Mouse (Mus musculus) kidney, postnatal 36 days (tissue): ENCODE results near the gene Etfa.

Experiments
- DNase-seq, 2 experiments: peaks; one replicate each; pipeline ENCODE4 v3.0.0; 2021 to 2022; ENCODE audit warnings: mixed read lengths in 2 of 2

The Etfa gene

GRCm38 (mm10) chr9:55511521-55511993 is 486 bp downstream of the Etfa start:
- DNase-seq = peak; percentile 61 to 84

DNA sequence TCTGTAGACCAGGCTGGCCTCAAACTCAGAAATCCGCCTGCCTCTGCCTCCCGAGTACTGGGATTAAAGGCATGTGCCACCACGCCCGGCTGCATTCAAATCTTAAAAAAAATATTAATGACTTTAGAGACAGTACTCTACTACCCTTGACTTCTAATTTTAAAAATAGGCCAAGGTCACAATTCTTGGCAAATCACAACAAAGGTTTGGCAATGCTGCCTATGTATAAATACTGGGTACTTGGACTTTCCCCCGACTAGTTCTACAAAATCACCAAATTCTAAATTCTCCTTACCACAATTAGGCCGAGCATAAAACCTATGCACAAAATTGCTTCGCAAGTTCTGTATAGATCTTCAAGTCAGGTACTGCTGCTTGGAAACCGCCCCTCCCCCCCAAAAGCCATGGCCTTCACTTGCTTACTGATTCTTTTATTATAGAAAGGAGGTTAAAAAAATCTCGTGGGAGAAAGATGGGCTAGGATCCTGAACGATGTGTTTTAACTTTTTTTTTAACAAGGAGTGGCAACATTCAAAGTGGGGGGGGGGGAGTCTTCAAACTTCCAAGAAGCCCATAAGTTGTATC is 1.3 kb downstream of the Etfa start:
- peak; percentile 27 to 44 for DNase-seq

- no peak for DNase-seq
Observed at GRCm38 (mm10) chr9:55509731-55510130, 2.3 kb downstream of the Etfa start.

GRCm38 (mm10) chr9:55508701-55509100 is 3.3 kb downstream of the Etfa start:
- no peak for DNase-seq

GRCm38 (mm10) chr9:55507922-55508321 is 4.1 kb downstream of the Etfa start:
- DNase-seq = peak in 1 of 2 experiments; percentile 17

GRCm38 (mm10) chr9:55482116-55482515 is 29.9 kb downstream of the Etfa start:
- DNase-seq = peak; percentile 41 to 42

DNA sequence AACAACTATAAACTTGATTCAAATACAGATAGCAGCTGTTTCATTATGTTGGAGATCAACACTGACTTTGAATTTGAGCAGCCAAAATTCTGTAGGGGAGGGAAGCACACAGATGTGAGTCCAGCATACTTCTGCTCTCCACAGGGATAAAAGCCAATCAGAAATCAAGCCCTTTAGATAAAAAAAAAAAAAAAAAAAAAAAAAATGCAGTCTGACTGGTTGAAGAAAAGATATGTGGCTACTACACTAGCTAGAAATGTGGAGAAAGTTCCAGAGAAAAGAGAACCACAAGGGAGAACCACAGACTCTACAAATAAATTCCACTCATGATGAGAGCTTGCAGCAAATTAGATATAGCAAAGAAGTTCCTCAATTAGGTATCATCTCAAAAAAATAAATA is 33.3 kb downstream of the Etfa start:
- no peak for DNase-seq

GRCm38 (mm10) chr9:55476084-55476483 is 36.0 kb downstream of the Etfa start:
- no peak for DNase-seq

- DNase-seq = peak in 1 of 2 experiments; percentile 2
Observed at GRCm38 (mm10) chr9:55468397-55468796, 43.6 kb downstream of the Etfa start.

- no peak for DNase-seq
Observed at GRCm38 (mm10) chr9:55453366-55453765, 58.7 kb downstream of the Etfa start.

DNA sequence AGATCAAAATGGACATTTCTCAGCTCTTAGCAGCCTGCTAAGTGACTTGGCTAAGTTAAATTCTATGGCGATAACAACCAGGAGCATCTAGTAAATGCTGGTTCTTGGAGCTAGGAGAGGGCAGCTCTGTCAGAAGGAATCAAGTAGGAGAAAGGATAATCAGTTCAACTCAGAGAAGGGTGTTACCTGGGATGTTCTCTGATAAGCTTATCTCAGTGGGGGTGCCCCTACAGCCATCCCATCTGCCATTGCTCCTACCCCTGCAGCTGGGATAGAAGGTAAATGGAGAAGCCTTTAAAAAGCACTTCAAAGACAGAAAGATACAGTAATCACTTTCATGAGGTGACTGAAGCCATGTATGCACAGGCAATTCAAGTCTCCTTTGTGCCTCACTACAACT is 59.1 kb downstream of the Etfa start:
- no peak for DNase-seq

DNA sequence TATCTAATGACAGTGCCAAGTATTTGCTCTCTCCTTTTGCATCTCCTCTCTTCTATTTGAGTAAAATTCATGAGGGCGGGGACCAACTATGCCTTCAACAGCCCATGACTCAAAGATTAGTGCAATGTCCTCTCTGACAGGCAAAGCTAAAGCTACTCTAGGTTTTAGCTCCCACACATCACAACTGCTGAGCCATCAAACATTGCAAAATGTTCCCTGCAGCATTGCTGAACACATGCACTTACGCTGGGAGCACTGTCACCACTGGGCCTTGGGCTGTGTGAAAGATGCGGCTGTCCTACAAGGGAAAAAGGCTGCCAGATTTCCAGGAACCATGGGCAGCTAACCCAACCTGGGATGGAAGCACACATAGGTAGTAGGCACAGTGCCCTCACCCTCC is 60.6 kb downstream of the Etfa start:
- no peak for DNase-seq

DNA sequence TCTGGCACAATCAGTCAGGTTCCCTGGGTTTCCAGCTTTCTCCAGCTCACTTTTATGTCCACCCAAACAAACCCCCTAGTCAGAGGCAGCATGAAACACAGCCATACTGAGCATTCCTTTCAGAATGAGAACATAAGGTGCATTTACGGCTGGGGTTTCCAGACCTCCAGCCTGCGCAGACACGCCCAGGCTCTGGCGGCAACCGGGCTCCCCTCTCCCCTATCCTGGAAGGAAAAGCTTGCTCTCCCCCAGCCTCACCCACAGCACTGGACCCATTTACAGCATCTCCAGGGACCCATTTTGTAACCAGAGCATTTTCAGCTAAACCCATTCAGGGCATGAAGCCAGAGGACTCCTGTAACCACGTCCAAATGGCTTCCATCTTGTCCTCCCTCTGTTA is 62.0 kb downstream of the Etfa start:
- DNase-seq = no peak

DNA sequence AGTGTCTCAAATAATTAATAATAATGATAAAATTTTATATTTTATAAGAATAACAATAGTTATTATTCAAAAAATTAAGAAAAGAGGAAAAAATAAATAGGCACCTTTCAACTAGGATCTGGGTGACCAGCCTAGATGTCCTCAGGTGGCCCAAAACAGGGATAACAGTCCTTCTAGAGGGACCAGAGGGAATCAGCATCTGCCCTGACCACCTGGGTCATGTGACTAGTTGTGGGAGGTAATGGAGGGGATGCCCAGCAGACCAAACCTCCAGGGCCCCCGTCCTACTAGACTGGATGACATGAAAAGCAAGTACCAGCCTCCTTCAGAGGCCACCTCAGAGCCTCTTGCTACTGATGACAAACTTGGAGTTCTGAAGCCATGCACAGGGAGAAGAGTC is 62.9 kb downstream of the Etfa start:
- DNase-seq = no peak

GRCm38 (mm10) chr9:55447509-55447908 is 64.5 kb downstream of the Etfa start:
- no peak for DNase-seq

DNA sequence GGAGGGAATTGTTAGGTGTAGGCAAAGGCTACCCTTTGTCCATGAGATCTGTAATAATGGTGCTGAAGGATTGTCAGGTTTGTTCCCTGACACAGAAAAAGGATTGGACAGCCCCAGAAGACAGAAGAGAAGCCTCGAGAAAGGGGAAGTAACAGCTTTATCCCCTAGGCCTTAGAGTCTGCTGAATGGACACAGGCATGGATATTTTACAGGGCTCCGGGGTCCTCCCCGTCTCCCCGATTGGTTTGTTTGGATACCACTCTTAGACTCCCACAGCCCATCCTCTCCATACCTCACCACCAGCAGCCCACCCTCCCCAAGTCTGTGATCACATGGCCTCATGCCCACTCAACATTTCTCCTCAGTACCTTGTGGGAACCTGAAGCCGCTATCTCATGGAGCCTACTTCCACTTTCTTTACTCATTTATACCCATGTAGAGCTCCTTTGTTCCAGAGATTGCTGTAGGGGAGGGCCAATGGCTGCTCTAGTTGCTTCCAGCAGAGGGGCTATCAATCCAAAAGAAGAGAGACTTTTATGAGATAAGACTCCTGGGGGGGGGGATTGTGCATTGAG is 72.8 kb downstream of the Etfa start:
- DNase-seq = no peak

DNA sequence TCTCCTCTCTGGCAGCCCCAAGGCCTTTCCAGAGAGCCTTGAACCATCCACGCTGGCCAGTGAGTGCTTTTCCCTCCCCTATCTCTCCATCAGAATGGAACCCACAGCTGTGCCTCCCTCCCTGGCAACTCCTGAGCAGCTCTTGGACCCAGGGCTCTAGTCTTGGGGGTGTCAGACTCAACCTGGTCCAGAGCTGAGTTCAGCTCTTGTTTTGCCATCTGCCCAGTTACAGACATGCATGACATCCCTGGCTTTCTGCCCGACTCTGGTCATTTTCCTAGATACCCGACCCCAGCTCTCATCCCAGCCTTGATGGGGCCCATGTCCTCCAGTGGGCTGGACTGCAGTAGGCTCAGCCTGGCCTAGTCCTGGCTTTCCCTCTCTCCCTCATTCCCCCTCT is 73.6 kb downstream of the Etfa start:
- DNase-seq = no peak

DNA sequence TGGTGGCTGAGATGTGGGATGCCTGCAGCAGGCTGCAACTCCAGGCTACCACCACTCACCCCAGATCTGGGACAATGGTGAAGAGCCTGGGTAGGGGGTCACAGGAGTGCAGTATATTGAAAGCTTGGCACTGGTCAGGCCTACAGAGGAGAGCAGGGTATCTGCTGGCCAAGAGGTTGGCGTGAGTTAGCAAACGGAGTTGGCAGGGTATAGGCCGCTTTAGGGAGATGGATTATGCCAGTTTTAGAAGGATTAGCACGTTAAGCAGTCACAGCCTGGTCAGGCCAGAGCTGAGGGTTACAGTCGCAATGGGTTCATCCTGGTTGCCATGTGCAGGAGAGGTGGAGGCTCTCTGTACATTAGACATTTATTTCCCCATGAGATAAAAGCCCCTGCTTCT is 78.2 kb downstream of the Etfa start:
- no peak for DNase-seq

GRCm38 (mm10) chr9:55432306-55433289 is 79.4 kb downstream of the Etfa start:
- DNase-seq = no peak

GRCm38 (mm10) chr9:55430133-55430532 is 81.9 kb downstream of the Etfa start:
- DNase-seq = peak; percentile 28 to 64

DNA sequence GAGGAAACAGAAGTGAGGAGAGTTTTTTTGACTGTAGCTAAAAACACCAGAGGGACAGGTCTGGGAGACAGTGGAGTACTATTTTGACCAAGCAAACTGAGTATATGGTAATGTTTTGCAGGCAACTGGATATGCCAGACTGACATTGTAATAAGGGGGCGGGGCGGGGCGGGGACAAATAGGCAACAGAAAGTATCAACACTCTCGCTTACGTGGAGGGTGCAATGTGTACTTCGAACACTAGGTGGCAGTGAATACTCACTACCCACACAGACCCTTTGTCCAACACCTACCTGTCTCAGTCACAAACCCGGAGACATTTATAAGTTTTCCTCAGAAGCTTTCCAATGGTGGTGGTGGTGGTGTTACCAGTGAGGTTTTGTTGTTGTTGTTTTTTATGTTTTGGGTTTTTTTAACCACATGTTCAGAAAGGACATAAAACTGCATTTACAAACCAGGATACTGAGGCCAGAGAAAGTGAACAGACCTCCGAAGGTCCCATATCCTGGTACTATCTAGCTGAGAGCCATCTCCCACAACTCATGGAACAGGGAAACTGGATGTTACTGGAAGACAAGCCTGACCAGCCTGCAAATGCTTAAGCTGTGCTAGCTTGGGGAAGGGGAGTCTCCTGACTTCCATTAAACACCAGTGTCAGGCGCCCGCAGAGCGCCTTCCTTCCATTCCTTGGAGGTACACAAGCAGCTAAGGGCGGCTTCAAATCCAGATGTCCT is 82.6 kb downstream of the Etfa start:
- peak; percentile 70 to 84 for DNase-seq

DNA sequence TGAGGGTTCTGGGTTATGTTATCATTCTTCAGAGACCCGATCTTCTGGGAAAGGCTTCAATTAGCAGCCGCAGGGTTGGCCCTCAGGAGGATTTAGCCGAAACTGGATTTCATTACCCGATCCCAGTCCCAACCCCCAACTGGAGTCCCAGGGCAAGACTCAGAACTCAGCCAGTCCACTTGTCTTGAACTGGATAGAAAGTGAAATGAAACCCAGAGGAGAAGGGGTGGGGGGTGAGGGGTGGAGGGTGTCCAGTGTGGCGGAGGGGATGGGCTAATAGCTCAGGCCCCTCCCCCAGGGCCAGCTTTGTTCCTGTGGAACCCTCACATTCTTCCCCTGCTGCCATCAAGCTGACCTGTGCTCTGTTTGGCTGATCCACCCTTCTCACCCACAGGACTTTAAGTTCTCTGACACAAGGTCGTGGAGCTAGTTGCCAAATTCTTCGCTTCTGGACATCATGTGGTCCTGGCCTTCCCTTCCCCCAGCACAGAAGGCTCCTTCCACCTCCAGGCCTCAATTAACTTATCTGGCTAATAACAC is 86.7 kb downstream of the Etfa start:
- DNase-seq = no peak
